Mouse (Mus musculus): ENCODE results near the gene Zfp366. TPM values are rescaled to one million over a fixed set of nuclear protein-coding genes. Genes with fewer than 3 reads are reported as not detected.

The Zfp366 gene
- polyA plus RNA-seq, 1 experiment from 2014 or later, result 1.3 TPM

GRCm38 (mm10) chr13:99196865-99197264, 12.2 kb downstream of the Zfp366 start:
- H3K9ac ChIP-seq, result no peak overlapping the region
- H3K27me3 ChIP-seq (ENCODE audit: insufficient read depth, low read length), result no peaks in the 10 kb centered on the region
- no peak overlapping the region for H3K4me3 ChIP-seq (ENCODE audit: low read depth, low read length)
- 0 out of 2 replicates have a peak, but pooled peaks cover 3% of the 10 kb centered on the region for H3K4me1 ChIP-seq (ENCODE audit: insufficient read depth)
- WGBS, result 54% methylated on average over 4 of the region's 4 CpGs
- no peak overlapping the region for H3K27ac ChIP-seq (ENCODE audit: low read depth)
- no peak for TF ChIP-seq CTCF (IDR thresholded peaks at IDR 0.05; ENCODE audit: low read depth)
- no peaks in the 10 kb centered on the region for H3K9me3 ChIP-seq (ENCODE audit: low read depth, low read length)
- H3K4me2 ChIP-seq, result no peak overlapping the region
- H3K36me3 ChIP-seq (ENCODE audit: insufficient read depth), result no peaks in the 10 kb centered on the region
- no peak for ATAC-seq (ENCODE audit: insufficient read depth)
- DNase-seq, result no peak

GRCm38 (mm10) chr13:99201647-99202574, 17.3 kb downstream of the Zfp366 start:
- Histone ChIP-seq H3K36me3 (ENCODE audit: insufficient read depth) (no peaks in the 10 kb centered on the region), H3K9me3 (ENCODE audit: low read depth, low read length) (no peaks in the 10 kb centered on the region), H3K9ac (no peak overlapping the region), H3K4me3 (ENCODE audit: low read depth, low read length) (no peak overlapping the region), H3K27ac (ENCODE audit: low read depth) (no peak overlapping the region; the same call in 1 of the 2 replicates), H3K27me3 (ENCODE audit: insufficient read depth, low read length) (no peaks in the 10 kb centered on the region), H3K4me2 (no peak overlapping the region), H3K4me1 (ENCODE audit: insufficient read depth) (no peaks in the 10 kb centered on the region)
- TF ChIP-seq CTCF (IDR thresholded peaks at IDR 0.05; ENCODE audit: low read depth), result no peak
- WGBS, result 65% methylated on average over 16 of the region's 16 CpGs
- ATAC-seq (ENCODE audit: insufficient read depth) (no peak), DNase-seq (peak; percentile 19)

- no peaks in the 10 kb centered on the region for H3K36me3 ChIP-seq (ENCODE audit: insufficient read depth)
- no peak overlapping the region for H3K9ac ChIP-seq
- no peak for ATAC-seq (ENCODE audit: insufficient read depth)
- no peak overlapping the region for H3K27ac ChIP-seq (ENCODE audit: low read depth)
- no peaks in the 10 kb centered on the region for H3K27me3 ChIP-seq (ENCODE audit: insufficient read depth, low read length)
- H3K4me3 ChIP-seq (ENCODE audit: low read depth, low read length), result no peak overlapping the region
- H3K9me3 ChIP-seq (ENCODE audit: low read depth, low read length), result no peaks in the 10 kb centered on the region
- H3K4me1 ChIP-seq (ENCODE audit: insufficient read depth), result no peaks in the 10 kb centered on the region
- no peak overlapping the region for H3K4me2 ChIP-seq
- WGBS, result 88% methylated on average over 9 of the region's 9 CpGs
- TF ChIP-seq CTCF (IDR thresholded peaks at IDR 0.05; ENCODE audit: low read depth), result no peak
- no peak for DNase-seq
These were observed 22.6 kb downstream of the Zfp366 start for GRCm38 (mm10) chr13:99207214-99207613.

GRCm38 (mm10) chr13:99209859-99210258, 25.2 kb downstream of the Zfp366 start:
- Histone ChIP-seq H3K9ac (no peak overlapping the region), H3K4me3 (ENCODE audit: low read depth, low read length) (no peak overlapping the region), H3K27ac (ENCODE audit: low read depth) (no peak overlapping the region), H3K27me3 (ENCODE audit: insufficient read depth, low read length) (no peaks in the 10 kb centered on the region), H3K9me3 (ENCODE audit: low read depth, low read length) (no peaks in the 10 kb centered on the region), H3K36me3 (ENCODE audit: insufficient read depth) (no peaks in the 10 kb centered on the region), H3K4me2 (no peak overlapping the region), H3K4me1 (ENCODE audit: insufficient read depth) (no peaks in the 10 kb centered on the region)
- WGBS, result 85% methylated on average over 5 of the region's 5 CpGs
- TF ChIP-seq CTCF (IDR thresholded peaks at IDR 0.05; ENCODE audit: low read depth), result no peak
- ATAC-seq (ENCODE audit: insufficient read depth), result no peak
- DNase-seq, result no peak

GRCm38 (mm10) chr13:99210837-99211236, 26.2 kb downstream of the Zfp366 start:
- 47% methylated on average over 5 of the region's 5 CpGs for WGBS
- Histone ChIP-seq H3K4me1 (ENCODE audit: insufficient read depth) (no peaks in the 10 kb centered on the region), H3K4me2 (no peak overlapping the region), H3K27me3 (ENCODE audit: insufficient read depth, low read length) (no peaks in the 10 kb centered on the region), H3K36me3 (ENCODE audit: insufficient read depth) (no peaks in the 10 kb centered on the region), H3K27ac (ENCODE audit: low read depth) (no peak overlapping the region), H3K4me3 (ENCODE audit: low read depth, low read length) (no peak overlapping the region), H3K9ac (no peak overlapping the region), H3K9me3 (ENCODE audit: low read depth, low read length) (no peaks in the 10 kb centered on the region)
- ATAC-seq (ENCODE audit: insufficient read depth) (no peak), DNase-seq (no peak)
- no peak for TF ChIP-seq CTCF (IDR thresholded peaks at IDR 0.05; ENCODE audit: low read depth)

- ATAC-seq (ENCODE audit: insufficient read depth) (no peak), DNase-seq (no peak)
- TF ChIP-seq CTCF (IDR thresholded peaks at IDR 0.05; ENCODE audit: low read depth), result no peak
- no peaks in the 10 kb centered on the region for H3K4me1 ChIP-seq (ENCODE audit: insufficient read depth)
- H3K36me3 ChIP-seq (ENCODE audit: insufficient read depth), result no peaks in the 10 kb centered on the region
- WGBS, result 46% methylated on average over 5 of the region's 5 CpGs
- no peaks in the 10 kb centered on the region for H3K27me3 ChIP-seq (ENCODE audit: insufficient read depth, low read length)
- H3K9ac ChIP-seq, result no peak overlapping the region
- H3K4me2 ChIP-seq, result no peak overlapping the region
- no peak overlapping the region for H3K27ac ChIP-seq (ENCODE audit: low read depth)
- no peak overlapping the region for H3K4me3 ChIP-seq (ENCODE audit: low read depth, low read length)
- H3K9me3 ChIP-seq (ENCODE audit: low read depth, low read length), result no peaks in the 10 kb centered on the region
These were observed 28.4 kb downstream of the Zfp366 start for GRCm38 (mm10) chr13:99212976-99213375.

GRCm38 (mm10) chr13:99216005-99216404, 31.4 kb downstream of the Zfp366 start:
- TF ChIP-seq CTCF (IDR thresholded peaks at IDR 0.05; ENCODE audit: low read depth), result no peak
- Histone ChIP-seq H3K9me3 (ENCODE audit: low read depth, low read length) (no peaks in the 10 kb centered on the region), H3K36me3 (ENCODE audit: insufficient read depth) (no peaks in the 10 kb centered on the region), H3K4me1 (ENCODE audit: insufficient read depth) (no peaks in the 10 kb centered on the region), H3K4me2 (no peak overlapping the region), H3K27ac (ENCODE audit: low read depth) (no peak overlapping the region), H3K9ac (no peak overlapping the region), H3K4me3 (ENCODE audit: low read depth, low read length) (no peak overlapping the region), H3K27me3 (ENCODE audit: insufficient read depth, low read length) (no peaks in the 10 kb centered on the region)
- no peak for DNase-seq
- WGBS, result 81% methylated on average over 2 of the region's 2 CpGs
- ATAC-seq (ENCODE audit: insufficient read depth), result no peak

Measured in lung, embryonic 14.5 days (tissue).